Mouse (Mus musculus): ENCODE measurements around the gene Agrp.

DNA sequence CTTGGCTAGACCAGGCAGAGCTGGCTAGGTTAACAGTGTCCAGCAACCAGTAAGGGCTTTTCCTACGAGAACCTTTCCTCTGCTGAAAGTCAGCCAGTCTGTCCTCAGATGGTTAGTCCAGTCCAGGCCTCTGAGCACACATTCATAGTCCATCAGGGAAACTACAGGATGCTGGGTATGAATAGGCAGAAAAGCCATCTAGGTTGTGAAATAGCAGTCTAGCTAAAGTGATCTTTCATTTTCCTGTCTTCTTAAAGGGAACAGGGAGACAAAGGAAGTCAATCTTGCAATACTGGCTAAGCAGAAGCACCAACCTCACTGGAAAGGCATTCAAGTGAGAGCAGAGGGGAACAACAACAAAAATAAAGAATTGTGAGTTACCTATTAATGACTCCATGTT, 84.4 kb downstream of the Agrp start:
- no peak for TF ChIP-seq CTCF (conservative IDR thresholded peaks at IDR 0.05; ENCODE audit: low read length)
- no peak for TF ChIP-seq POU5F1 (IDR thresholded peaks at IDR 0.05; ENCODE audit: borderline replicate concordance, low read length)
- no peak for TF ChIP-seq NANOG (IDR thresholded peaks at IDR 0.05; ENCODE audit: borderline replicate concordance, low read length)

All from E14TG2a.4 (cell line).